Mouse (Mus musculus) ovary, postnatal 14 days (tissue): Measurements from ENCODE around the gene Mrpl36.
A peak's percentile ranks its signal among the peaks of the same experiment; 100 is the strongest.

Experiments
- DNase-seq: peaks from one replicate; pipeline ENCODE4 v3.0.0; 2022; ENCODE audit warnings: low spot score

Gene Mrpl36

DNA sequence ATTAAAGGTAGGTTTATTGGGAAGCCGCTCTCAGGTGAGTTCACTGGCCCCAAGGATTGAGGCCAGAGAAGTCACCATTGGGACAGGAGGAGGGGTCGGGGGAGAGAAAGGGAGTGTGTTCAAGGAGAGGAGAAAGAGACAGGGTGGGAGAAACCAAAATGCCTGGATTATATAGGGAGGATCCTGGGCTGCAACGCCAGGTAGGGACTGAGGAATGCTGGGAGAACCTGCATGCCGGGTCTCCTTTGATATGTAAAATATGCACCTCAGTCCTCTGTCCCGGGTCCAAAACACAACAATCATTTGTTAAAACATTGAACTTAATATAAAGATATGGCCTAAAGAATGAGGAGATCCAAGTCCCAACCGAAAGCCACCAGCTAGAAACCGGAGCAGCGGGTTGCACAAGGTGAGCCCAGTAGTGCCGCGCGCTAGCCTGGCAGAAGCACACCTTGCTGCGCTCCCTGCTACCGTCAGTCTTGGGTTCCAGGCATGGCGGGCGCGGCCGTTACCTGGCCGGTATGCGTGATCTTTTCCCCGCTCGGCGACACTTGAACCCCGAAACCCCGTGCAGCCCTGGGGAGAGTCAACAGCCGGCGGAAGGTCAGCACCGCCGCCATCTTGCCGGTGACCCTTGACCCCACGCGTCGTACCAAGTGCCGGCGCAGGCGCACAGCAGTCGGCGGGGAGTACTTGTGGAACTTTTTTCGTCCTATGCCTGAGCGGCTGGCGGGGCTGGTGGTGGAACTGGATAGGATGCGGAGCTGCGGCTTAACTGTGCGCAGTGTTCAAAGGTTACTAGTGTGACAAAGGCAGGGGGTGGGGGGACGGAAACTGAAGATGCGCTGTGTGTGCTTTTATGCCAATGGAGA, at the start of gene Mrpl36, which contains the start of gene Ndufs6:
Gene Mrpl36, plus strand, starts transcription at position 687 of the 872 bp plus-strand sequence.
Gene Ndufs6, minus strand, starts transcription at position 716 of the 872 bp plus-strand sequence.
- DNase-seq = peak; percentile 89

DNA sequence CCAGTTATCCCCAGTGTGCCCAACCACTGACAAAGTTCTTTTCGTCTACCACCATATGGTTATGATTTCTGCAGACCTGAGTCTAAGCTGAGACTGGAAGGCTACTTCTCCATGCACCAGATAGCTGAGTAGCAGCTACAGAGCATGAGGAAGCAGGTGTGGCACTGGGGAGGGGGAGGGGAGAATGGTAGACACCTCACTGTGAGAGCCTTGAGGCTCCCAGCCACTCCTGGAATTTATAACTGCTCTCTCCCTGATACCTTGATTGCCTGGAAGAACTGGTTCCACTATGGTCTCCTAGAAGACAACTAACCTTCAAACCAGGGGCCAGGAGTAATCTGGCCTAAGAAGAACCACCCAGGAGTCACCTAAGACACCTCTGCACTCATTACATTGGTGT, 49.1 kb upstream of the Mrpl36 start:
- no peak for DNase-seq

DNA sequence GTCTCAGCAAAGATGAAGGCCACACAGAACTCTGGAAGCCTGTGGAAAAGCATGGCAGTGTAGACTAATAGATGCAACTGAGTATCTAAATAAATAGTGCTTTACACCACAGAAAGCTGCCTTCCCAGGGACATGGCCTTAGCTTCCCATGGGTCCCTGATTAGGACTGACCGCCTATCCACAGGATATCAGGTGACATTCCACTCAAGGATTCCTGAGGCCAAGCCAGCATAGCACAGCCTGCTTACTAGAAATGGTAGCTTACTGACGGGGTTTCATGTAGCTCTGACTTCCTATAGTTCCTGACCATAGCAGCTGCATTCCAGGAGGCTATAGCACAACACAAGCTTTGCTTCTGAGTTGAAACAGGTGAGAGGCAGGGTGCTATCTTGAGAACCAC, 45.9 kb upstream of the Mrpl36 start:
- no peak for DNase-seq

DNA sequence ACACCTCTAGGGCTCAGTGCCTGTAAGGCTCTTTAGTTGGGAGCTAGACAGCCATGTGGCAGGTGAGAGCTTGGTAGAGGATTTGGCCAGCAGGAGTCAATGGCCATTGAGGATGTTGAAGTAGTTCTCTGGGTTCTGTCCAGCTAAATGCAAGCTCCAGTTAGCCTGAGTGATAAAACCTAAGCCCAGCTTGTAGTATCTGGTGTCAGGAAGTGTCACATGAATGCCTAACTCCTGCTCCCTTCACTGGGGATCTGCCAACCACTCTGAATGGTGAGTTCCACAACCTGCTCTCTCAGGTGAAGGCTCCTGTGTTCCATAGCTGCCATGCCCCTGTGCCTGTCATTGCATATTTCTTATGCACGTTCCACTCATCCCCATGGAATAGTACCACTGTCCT, 44.8 kb upstream of the Mrpl36 start:
- DNase-seq = no peak

DNA sequence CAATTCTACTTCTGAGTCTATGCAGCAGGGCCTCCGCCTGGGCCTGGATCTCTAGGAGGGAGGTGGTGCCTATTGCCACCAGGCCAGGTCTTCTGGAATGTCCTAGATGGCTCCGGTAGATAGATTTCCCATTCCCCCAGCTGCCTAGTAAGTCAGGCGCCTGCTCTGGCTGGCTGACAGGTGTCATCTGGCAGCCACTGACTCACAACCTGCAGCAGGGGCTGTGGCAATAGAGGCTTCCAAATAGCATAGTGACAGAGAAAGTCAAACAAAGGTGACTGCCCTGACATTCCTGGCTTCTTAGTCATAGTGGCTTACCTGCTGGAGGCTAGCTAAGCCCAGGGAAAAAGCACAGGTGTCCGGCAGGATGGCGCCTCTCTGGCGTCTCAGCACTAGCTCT, 38.1 kb upstream of the Mrpl36 start:
- no peak for DNase-seq

DNA sequence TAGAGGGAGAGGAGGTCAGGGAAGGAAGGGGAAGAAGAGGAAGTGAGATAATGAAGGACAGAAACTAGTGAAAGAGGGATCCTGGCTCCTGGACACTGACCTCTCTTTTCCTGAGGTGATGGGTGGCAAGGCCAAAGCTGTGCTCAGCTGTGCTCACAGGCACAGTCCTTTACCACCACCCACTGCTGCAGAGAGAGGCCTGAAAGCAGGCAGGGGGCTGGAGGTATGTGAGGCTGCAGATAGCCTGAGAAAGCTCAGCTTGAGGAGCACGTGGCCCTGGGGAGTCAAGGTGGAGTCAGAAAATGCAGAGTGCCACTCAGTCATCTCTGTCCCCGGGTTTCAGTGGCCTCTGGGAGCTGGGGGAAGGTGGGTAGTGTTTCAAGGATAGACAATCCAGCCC, 37.2 kb upstream of the Mrpl36 start:
- DNase-seq = no peak

DNA sequence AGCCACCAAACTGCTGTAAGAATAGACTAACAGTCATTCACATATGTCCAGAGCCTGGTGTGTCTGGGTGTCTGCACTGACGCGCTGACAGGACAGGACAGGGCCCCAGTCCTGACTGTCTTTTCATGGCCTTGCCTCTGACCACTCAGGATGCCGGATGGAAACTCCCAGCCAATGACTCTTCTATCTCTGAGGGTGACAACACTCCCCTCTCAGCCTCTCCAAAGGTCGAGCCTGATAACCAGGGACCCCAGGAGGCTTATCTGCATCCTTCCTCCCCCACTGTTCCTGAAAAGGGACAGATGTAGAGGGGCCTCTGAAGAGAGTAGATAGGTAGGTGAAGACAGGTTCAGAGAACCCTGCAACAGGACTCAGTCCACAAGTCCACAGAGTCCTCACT, 29.6 kb upstream of the Mrpl36 start:
- DNase-seq = no peak

DNA sequence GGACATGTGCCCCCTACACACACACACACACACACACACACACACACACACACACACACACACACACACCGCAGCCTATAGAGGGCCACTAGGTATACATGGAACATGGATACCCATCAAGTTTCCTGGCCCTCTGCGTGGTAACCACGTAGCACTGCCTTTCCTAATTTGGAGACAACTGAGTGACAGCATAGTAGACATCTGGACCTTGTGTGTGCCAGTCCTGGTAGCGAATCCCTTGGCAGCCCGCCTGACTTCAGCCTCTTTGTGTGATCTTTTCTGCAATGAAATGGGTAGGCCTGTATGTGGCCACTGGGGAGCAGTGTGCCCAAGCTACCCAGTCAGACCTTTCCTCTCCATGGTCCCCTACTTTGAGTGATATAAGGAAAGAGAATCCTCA, 29.0 kb upstream of the Mrpl36 start:
- DNase-seq = no peak

DNA sequence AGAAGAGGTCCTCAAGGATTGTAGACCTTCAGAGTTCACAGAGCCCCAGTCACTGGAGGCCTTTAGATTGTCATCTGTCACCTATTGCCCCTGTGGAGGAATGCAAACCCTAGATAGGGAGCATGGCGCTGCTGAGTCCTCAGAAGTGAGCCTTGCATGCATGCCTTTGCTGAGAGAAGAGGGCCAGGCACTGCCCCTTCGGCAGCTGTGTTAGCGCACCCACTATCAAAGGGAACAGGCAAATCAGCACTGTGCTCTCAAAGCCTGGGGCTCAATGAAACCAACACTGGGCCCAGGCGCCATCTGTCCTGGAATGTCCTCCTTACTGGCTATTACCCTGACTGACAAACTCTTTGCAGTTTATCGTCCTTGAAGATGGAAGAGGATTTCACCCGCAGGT, 23.6 kb upstream of the Mrpl36 start:
- no peak for DNase-seq

DNA sequence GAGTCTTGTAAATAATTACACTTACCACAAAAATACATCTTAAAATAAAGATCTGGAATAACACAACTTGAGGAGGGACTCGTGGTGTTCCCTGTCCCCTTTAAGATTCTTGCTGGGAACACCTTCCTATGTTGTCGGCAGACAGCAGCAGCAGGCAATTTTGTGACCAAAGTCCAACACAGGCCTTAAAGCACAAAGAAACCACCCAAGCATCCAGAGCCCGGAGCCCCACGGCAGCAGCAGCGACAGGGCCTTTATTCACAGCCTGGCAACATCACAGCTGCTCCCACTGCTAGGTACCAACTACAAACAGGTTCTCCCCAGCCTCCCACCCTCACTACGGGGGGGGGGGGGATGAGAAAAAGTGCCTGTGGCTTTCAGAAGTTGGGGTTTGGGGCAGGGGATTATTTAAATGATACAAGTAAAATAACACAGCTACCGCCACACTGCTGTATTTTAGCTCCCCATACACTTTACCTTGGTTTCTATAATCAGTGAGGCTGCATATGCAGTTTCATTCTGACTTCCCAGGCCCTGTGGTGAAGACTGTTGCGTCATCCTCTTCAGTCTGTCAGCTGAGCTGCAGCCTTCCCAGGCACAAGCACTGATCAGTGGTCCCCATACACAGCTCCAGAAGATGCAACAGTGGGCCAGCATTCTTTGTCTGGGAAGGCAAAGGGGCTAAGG, 22.8 kb upstream of the Mrpl36 start:
- no peak for DNase-seq

DNA sequence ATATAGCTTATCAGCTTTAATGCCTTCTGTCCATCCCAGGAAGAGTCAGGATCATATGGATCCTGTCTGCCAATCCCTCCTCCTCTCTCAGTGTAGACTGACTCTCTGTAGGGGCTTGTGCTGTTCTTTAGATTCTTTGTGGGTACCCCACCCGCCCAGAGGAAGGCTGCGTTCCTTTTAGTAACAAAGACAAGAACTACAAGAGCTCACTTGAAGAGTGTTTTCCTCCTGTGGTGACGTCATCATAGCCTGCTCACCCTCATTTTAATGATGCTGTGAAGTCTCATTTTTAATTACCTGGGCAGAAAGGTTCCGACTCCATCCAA, 22.3 kb upstream of the Mrpl36 start:
- DNase-seq = no peak

DNA sequence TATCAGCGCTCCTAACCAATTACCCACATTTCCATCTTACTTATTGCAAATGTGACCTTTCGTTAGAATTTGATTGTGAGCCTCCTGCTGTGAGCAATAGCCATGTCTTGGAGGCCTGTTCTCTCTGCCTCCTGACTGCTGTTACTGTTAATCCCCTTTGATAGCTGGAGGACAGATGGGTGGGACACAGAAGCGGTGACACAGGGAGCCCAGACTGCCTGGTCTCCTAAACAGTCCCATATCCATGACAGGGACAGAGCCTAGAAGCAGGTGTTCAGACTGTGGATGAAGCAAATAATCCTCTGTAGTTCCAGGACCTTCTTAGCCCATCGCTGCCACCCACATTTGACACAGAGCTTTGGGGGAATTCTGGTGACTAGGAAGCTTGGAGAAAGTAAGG, 21.9 kb upstream of the Mrpl36 start:
- no peak for DNase-seq

DNA sequence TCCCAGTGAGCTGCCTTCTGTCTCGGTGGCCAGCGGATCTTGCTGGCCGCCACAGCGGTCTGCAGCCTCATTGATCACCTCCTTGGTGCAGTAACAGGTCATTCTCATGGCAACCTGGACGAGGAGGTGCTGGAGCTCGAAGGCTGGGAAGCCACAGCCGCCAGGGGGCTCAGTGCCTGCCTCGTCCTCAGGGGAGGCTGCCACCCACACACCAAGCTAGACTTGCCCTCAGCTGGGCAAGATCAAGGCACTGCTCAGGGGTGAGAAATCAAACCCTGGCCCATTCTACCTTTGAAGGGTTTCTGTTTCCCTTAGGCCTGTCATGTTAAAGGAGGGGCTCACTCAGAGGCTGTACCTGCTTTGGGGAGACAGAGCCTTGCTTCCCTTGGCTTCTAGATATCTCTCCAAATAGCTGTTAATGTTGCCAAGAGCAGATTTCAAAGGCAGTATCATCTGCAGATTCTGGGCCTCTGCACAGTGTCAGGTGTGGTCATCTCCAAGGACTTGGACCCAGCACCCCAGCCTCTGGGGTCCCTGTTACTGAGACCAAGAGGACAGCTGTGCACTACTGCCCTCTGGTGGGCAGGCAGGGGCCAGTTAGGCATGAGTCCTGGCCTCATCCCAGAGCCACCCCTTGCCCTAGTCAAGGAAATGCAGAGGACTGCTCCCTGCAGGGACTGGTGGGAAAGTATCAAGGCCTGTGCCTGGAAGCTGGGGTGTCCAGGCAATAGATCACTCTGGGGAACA, 18.0 kb upstream of the Mrpl36 start:
- no peak for DNase-seq

DNA sequence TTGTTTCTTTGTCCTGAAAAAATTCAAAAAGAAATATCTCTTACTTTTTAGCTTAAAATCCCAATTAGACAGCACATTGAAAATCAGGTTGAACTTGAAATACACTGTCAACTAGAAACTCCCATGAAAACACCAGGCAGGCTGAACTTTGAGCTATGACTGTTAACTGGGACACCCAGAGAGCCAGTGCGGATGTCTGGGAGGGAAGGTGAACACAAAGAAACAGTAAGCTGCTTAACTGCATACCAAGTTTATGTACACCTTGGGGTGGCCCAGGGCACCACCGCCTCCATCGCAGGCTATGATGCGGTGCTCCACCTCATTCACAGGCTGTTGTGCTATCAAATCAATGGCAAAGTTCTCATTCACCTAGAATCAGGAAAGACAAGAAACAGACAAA, 8.3 kb upstream of the Mrpl36 start:
- no peak for DNase-seq

DNA sequence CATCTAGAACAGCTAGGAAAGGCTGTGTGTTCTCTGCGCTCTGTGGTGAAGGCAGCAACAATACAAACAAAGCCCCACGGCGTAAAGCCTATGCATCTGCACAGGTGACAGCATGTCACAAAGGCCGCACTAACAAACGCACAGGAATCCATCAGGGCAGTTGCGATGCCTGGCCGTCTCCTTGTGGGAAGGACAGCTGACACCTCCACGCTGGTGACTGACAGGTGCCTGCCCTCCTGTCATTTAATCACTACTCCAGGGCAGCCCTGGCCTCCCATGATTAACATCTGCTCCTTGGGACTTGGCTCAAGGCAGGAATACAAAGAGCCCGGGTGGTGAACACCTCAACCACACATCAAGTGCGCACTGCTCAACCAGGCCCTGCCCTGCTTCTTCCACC, 5.7 kb upstream of the Mrpl36 start:
- DNase-seq = no peak

DNA sequence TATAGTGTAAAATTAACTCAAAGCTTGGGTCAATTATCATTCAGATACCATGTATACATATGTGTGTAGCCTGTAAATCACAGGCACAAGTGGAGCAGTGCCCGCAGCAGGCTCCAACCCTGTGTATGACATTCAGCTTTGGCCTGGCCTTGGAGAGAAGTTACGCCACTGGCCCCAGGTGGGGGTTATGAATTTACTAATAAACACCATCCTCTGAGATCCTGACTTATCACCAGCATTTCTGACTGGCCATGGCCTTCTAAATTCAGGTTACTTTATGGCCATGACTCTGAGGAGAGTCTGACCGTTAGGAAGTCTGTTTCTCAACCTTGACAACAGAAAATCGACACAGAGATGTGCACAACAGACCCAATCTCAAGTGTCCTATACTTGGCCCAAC, 4.9 kb upstream of the Mrpl36 start:
- DNase-seq = no peak

DNA sequence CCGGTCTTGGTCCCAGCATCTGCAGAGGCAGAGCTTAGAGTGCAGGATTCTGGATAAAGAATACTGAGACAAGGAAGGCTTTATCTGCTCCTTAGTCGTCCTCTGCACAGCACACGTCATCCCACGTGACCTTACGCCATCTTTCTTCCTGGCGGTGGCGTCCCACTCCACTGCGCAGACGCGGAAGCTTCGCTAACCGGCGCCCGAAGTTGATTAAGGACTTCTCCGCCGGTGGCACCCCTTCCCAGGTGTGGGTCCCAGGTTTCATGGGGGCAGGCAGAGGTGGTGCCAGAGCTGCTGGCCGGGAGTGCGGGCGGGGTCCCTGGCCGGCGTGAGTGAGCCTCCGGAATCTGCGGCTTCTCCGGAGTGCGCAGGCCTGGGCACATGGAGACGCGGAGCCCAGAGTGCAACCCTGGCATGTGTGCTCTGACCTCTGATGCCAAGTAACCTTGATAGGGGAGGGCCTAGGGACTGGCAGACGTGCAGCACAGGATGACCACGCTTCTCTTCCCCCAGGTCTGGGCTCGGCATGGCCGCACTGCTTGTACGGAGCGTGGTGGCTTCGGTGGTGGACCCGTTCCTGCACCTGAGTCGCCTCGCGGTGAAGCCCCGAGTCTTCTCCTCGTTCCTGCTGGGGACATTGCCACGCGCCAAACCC, 2.7 kb downstream of the Mrpl36 start:
- peak; percentile 83 for DNase-seq

DNA sequence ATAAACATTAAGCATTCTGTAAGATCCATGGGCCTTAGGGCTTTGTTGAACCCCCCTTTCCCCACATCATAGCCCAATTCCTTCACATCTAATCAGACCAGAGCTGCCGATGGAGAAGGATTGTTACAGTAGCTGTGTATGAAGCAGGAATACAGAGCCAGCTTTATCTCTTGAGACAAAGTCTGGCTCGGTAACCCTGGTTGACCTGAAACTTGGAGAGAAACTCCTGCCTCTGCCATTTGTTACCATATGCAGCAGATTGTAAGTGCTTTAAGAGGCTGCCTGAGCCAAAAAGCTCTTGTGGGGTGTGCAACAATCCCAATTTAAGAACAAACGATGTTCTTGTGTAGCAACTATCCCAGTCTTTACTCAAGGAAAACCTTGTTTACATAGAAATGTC, 3.4 kb downstream of the Mrpl36 start:
- DNase-seq = no peak

DNA sequence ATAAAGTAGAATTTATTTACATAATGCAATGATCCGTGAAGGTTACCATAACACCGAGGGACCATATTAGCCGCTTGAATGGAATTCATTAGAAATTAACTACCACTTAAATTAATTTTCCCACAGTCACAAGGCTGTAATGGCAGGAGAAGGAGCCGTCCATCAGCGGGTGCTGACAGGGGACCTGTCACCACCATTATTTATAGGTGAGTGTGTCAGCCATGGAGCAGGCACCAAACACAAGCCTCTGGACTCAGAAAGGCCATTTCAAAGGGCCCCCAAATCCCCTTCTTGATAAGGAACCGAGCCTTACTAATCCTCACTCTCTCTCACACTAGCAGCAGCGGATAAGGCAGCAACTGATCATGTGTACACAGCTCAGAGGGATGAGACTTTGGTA, 8.4 kb downstream of the Mrpl36 start:
- no peak for DNase-seq

DNA sequence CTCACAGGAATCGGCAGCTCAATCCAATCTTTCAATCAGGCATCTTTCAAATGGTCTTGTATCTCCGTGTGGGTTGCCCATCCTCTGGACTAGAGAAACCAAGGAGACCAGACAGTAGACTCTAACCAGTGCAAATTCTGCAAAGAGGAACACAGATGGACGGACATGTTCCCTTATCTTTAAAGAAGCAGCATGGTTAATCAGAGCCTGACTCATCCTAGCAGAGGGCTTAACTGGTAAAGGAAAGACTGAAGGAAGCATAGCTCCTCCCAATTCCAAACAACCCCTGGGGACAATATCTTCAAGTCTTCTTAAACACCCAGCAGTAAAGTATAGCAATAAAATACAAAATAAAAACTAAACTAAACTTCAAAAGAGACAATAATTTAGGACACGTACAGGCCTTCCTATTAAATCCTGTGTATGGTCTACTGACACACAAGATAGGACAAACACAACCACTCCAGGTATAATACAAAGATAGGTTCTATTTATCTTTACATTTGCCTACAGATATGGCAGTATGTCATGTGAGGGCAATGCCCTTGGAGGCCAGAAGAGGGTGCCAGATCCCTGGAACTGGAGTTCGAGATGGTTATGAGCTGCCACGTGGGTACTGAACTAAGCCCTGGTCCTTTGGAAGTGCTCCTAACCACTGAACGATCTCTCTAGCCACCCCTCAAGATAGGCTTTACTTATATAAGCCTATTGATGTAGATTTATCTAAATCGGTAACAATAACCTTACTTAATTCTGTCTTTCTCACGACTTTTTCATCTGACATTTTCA, 17.0 kb downstream of the Mrpl36 start:
- no peak for DNase-seq

DNA sequence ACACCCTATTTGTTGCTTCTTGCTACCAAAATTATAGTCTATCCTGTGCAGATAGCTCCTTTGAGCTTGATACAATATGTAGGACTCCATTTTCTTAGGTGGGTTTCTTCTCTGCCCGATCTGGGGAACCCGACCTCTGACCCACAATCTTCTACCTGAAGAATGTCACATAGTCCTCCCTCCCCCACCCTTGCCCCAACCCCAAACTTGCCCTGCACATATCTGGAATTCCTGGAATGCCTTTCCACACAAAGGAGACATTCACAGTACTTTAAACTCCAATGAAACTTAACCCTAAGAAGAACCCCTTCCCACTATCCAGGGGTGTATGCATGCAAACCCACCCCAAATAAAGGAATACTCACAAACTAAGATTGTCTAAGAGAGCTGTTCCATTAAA, 17.8 kb downstream of the Mrpl36 start:
- no peak for DNase-seq

DNA sequence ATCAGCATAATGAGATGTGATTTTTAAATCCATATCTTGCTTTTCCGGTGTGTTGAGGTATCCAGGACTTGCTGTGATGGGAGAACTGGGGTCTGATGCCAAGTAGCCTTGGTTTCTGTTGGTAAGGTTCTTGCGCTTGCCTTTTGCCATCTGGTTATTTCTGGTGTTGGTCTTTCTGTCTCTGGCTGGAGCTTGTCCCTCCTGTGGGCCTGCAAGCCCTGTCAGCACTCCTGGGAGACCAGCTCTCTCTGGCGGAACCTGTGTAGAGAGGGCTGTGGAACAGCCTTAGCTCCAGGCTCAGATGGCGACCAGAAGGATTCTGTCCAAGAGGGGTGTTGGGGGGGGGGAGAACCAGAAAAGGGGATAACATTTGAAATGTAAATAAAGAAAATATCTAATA, 18.4 kb downstream of the Mrpl36 start:
- no peak for DNase-seq
